Mouse (Mus musculus): Measurements from ENCODE around the gene Vps13c. TPM values are rescaled to one million over a fixed set of nuclear protein-coding genes. Genes with fewer than 3 reads are reported as not detected.

The Vps13c gene
- polyA plus RNA-seq, 1 experiment from 2014 or later: 5.0 TPM

GRCm38 (mm10) chr9:67965889-67966288, 125.7 kb downstream of the Vps13c start:
- Histone ChIP-seq H3K27ac (no peak overlapping the region), H3K4me2 (no peak overlapping the region), H3K36me3 (peaks cover 22% of the 10 kb centered on the region), H3K4me3 (no peak overlapping the region), H3K4me1 (no peaks in the 10 kb centered on the region), H3K9me3 (no peaks in the 10 kb centered on the region), H3K27me3 (no peaks in the 10 kb centered on the region), H3K9ac (no peak overlapping the region)
- no peak for ATAC-seq (ENCODE audit: insufficient number of reproducible peaks, insufficient read depth, low FRiP score, low TSS enrichment, low read depth)
- 75% methylated on average over 14 of the region's 14 CpGs for WGBS

GRCm38 (mm10) chr9:67967011-67967410, 126.8 kb downstream of the Vps13c start:
- WGBS: 79% methylated on average over 3 of the region's 3 CpGs
- H3K27me3 ChIP-seq: no peaks in the 10 kb centered on the region

GRCm38 (mm10) chr9:67973451-67973850, 133.3 kb downstream of the Vps13c start:
- Histone ChIP-seq H3K27ac (no peak overlapping the region), H3K4me1 (no peaks in the 10 kb centered on the region), H3K9ac (no peak overlapping the region), H3K36me3 (peaks cover 9% of the 10 kb centered on the region), H3K4me3 (no peak overlapping the region), H3K4me2 (no peak overlapping the region), H3K9me3 (no peaks in the 10 kb centered on the region), H3K27me3 (no peaks in the 10 kb centered on the region)
- 37% methylated on average over 6 of the region's 6 CpGs for WGBS
- ATAC-seq (ENCODE audit: insufficient number of reproducible peaks, insufficient read depth, low FRiP score, low TSS enrichment, low read depth): no peak

More at GRCm38 (mm10) chr9:67967011-67967410, 126.8 kb downstream of the Vps13c start:
- H3K36me3 ChIP-seq: peaks cover 19% of the 10 kb centered on the region
- H3K4me3 ChIP-seq: no peak overlapping the region
- H3K9ac ChIP-seq: no peak overlapping the region
- no peaks in the 10 kb centered on the region for H3K4me1 ChIP-seq
- ATAC-seq (ENCODE audit: insufficient number of reproducible peaks, insufficient read depth, low FRiP score, low TSS enrichment, low read depth): no peak
- H3K27ac ChIP-seq: no peak overlapping the region
- no peaks in the 10 kb centered on the region for H3K9me3 ChIP-seq
- H3K4me2 ChIP-seq: no peak overlapping the region

GRCm38 (mm10) chr9:67975491-67975890, 135.3 kb downstream of the Vps13c start:
- 84% methylated on average over 9 of the region's 9 CpGs for WGBS
- no peak for ATAC-seq (ENCODE audit: insufficient number of reproducible peaks, insufficient read depth, low FRiP score, low TSS enrichment, low read depth)
- Histone ChIP-seq H3K9ac (no peak overlapping the region), H3K4me1 (no peaks in the 10 kb centered on the region), H3K4me3 (no peak overlapping the region), H3K9me3 (no peaks in the 10 kb centered on the region), H3K4me2 (no peak overlapping the region), H3K27me3 (no peaks in the 10 kb centered on the region), H3K27ac (no peak overlapping the region), H3K36me3 (peaks cover 9% of the 10 kb centered on the region)

GRCm38 (mm10) chr9:68006566-68006965, 166.4 kb downstream of the Vps13c start:
- no peaks in the 10 kb centered on the region for H3K4me1 ChIP-seq
- H3K4me3 ChIP-seq: no peak overlapping the region
- H3K27ac ChIP-seq: no peak overlapping the region
- 93% methylated on average over 7 of the region's 7 CpGs for WGBS
- H3K27me3 ChIP-seq: no peaks in the 10 kb centered on the region
- no peak overlapping the region for H3K4me2 ChIP-seq
- no peak overlapping the region for H3K9ac ChIP-seq
- H3K36me3 ChIP-seq: no peaks in the 10 kb centered on the region
- no peak for ATAC-seq (ENCODE audit: insufficient number of reproducible peaks, insufficient read depth, low FRiP score, low TSS enrichment, low read depth)
- H3K9me3 ChIP-seq: no peaks in the 10 kb centered on the region

- Histone ChIP-seq H3K4me1 (peaks cover 13% of the 10 kb centered on the region), H3K36me3 (no peaks in the 10 kb centered on the region), H3K27me3 (peaks cover 19% of the 10 kb centered on the region), H3K27ac (peak overlapping the region; percentile 17; the same call in 1 of the 2 replicates), H3K9me3 (no peaks in the 10 kb centered on the region), H3K4me2 (peak overlapping the region; percentile 31), H3K4me3 (no peak overlapping the region), H3K9ac (no peak overlapping the region; the same call in 1 of the 2 replicates)
- 4% methylated on average over 11 of the region's 11 CpGs for WGBS
- ATAC-seq (ENCODE audit: insufficient number of reproducible peaks, insufficient read depth, low FRiP score, low TSS enrichment, low read depth): no peak
Observed at GRCm38 (mm10) chr9:68014991-68015396, 174.8 kb downstream of the Vps13c start.

GRCm38 (mm10) chr9:68016255-68016954, 176.2 kb downstream of the Vps13c start:
- peaks cover 13% of the 10 kb centered on the region for H3K4me1 ChIP-seq

GRCm38 (mm10) chr9:68020776-68021365, 180.7 kb downstream of the Vps13c start:
- H3K36me3 ChIP-seq: no peaks in the 10 kb centered on the region
- H3K9me3 ChIP-seq: no peaks in the 10 kb centered on the region
- H3K27me3 ChIP-seq: peaks cover 19% of the 10 kb centered on the region
- no peak overlapping the region for H3K4me3 ChIP-seq
- H3K27ac ChIP-seq: no peak overlapping the region
- no peak overlapping the region for H3K4me2 ChIP-seq
- H3K4me1 ChIP-seq: peaks cover 3% of the 10 kb centered on the region; the same call in 1 of the 2 replicates
- no peak overlapping the region for H3K9ac ChIP-seq
- ATAC-seq (ENCODE audit: insufficient number of reproducible peaks, insufficient read depth, low FRiP score, low TSS enrichment, low read depth): no peak
- 85% methylated on average over 8 of the region's 8 CpGs for WGBS

More at GRCm38 (mm10) chr9:68016255-68016954, 176.2 kb downstream of the Vps13c start:
- H3K4me3 ChIP-seq: no peak overlapping the region
- H3K27ac ChIP-seq: no peak overlapping the region
- 55% methylated on average over 5 of the region's 5 CpGs for WGBS
- peaks cover 19% of the 10 kb centered on the region for H3K27me3 ChIP-seq
- H3K9ac ChIP-seq: no peak overlapping the region
- H3K36me3 ChIP-seq: no peaks in the 10 kb centered on the region
- ATAC-seq (ENCODE audit: insufficient number of reproducible peaks, insufficient read depth, low FRiP score, low TSS enrichment, low read depth): 0 out of 2 replicates have a peak, but pooled peaks have one; percentile 54
- no peak overlapping the region for H3K4me2 ChIP-seq
- H3K9me3 ChIP-seq: no peaks in the 10 kb centered on the region

GRCm38 (mm10) chr9:68022311-68023043, 182.3 kb downstream of the Vps13c start:
- Histone ChIP-seq H3K36me3 (no peaks in the 10 kb centered on the region), H3K4me3 (no peak overlapping the region), H3K4me2 (no peak overlapping the region), H3K27ac (no peak overlapping the region), H3K9me3 (no peaks in the 10 kb centered on the region), H3K27me3 (peaks cover 14% of the 10 kb centered on the region), H3K9ac (no peak overlapping the region), H3K4me1 (no peaks in the 10 kb centered on the region)
- no peak for ATAC-seq (ENCODE audit: insufficient number of reproducible peaks, insufficient read depth, low FRiP score, low TSS enrichment, low read depth)
- 75% methylated on average over 9 of the region's 9 CpGs for WGBS

- no peak overlapping the region for H3K27ac ChIP-seq
- no peak for ATAC-seq (ENCODE audit: insufficient number of reproducible peaks, insufficient read depth, low FRiP score, low TSS enrichment, low read depth)
- no peaks in the 10 kb centered on the region for H3K36me3 ChIP-seq
- no peaks in the 10 kb centered on the region for H3K4me1 ChIP-seq
- no peak overlapping the region for H3K9ac ChIP-seq
- no peak overlapping the region for H3K4me2 ChIP-seq
- WGBS: 67% methylated on average over 4 of the region's 4 CpGs
- no peaks in the 10 kb centered on the region for H3K27me3 ChIP-seq
- H3K4me3 ChIP-seq: no peak overlapping the region
- H3K9me3 ChIP-seq: no peaks in the 10 kb centered on the region
Observed at GRCm38 (mm10) chr9:68028631-68029030, 188.4 kb downstream of the Vps13c start.

GRCm38 (mm10) chr9:68033771-68034170, 193.6 kb downstream of the Vps13c start:
- H3K4me1 ChIP-seq: no peaks in the 10 kb centered on the region
- H3K27ac ChIP-seq: no peak overlapping the region
- no peak overlapping the region for H3K4me3 ChIP-seq
- no peaks in the 10 kb centered on the region for H3K27me3 ChIP-seq
- H3K9me3 ChIP-seq: no peaks in the 10 kb centered on the region
- 74% methylated on average over 5 of the region's 5 CpGs for WGBS
- H3K36me3 ChIP-seq: no peaks in the 10 kb centered on the region
- H3K9ac ChIP-seq: no peak overlapping the region
- ATAC-seq (ENCODE audit: insufficient number of reproducible peaks, insufficient read depth, low FRiP score, low TSS enrichment, low read depth): no peak
- no peak overlapping the region for H3K4me2 ChIP-seq

All from embryonic facial prominence, embryonic 13.5 days (tissue).